Mouse (Mus musculus) left cerebral cortex, postnatal 10 days (tissue): ENCODE results near the gene Crybb3. TPM values are rescaled to one million over a fixed set of nuclear protein-coding genes. Genes with fewer than 3 reads are reported as not detected.
A peak's percentile ranks its signal among the peaks of the same experiment; 100 is the strongest.

Experiments used
- DNase-seq, 2 experiments: peaks; one replicate each; pipeline ENCODE4 v3.0.0; 2021 to 2022; ENCODE audit warnings: low spot score in 2 of 2, mixed read lengths in 1 of 2; ENCODE audit errors: extremely low spot score in 1 of 2
- intact Hi-C: fragments of 180-260 bp; cut with DNase I; formaldehyde crosslinking; loops from one replicate; pipeline ENCODE4 v1.15.1; 2025
- total RNA-seq, 2 experiments: library from RNA; stranded (reverse); gene quantifications; 2 replicates each; pipeline ENCODE4 v1.2.3; 2021

The Crybb3 gene
- total RNA-seq, 2 experiments from 2014 or later, result 1.6 to 3.4 TPM

- no peak for DNase-seq
- intact Hi-C loops, result no loop called here
These were observed 26.3 kb upstream of the Crybb3 start for GRCm38 (mm10) chr5:113107709-113108108.

GRCm38 (mm10) chr5:113106594-113106993, 25.2 kb upstream of the Crybb3 start:
- intact Hi-C loops, result no loop called here
- no peak for DNase-seq

- intact Hi-C loops, result no loop called here
- DNase-seq, result no peak
These were observed 24.1 kb upstream of the Crybb3 start for GRCm38 (mm10) chr5:113105481-113105880.

GRCm38 (mm10) chr5:113105035-113105434, 23.7 kb upstream of the Crybb3 start:
- intact Hi-C loops, result no loop called here
- DNase-seq, result no peak

- DNase-seq, result no peak
- intact Hi-C loops, result loop anchor here (5.0 kb wide), 1 partner anchor 35 kb away; no protein-coding TSS in a partner anchor
These were observed 21.1 kb upstream of the Crybb3 start for GRCm38 (mm10) chr5:113102455-113102854.

- no peak for DNase-seq
- intact Hi-C loops, result loop anchor here (5.0 kb wide), 1 partner anchor 36 kb away; no protein-coding TSS in a partner anchor
These were observed 20.1 kb upstream of the Crybb3 start for GRCm38 (mm10) chr5:113101457-113101856.

- no peak for DNase-seq
- intact Hi-C loops, result loop anchor here (5.0 kb wide), 1 partner anchor 37 kb away; no protein-coding TSS in a partner anchor
These were observed 19.0 kb upstream of the Crybb3 start for GRCm38 (mm10) chr5:113100422-113100821.

- DNase-seq, result peak; percentile 87 to 92
- intact Hi-C loops, result loop anchor here (2.0 to 5.0 kb wide), 2 partner anchors 55 to 128 kb away; partner anchors contain the start of gene Tmem211
These were observed 18.2 kb upstream of the Crybb3 start for GRCm38 (mm10) chr5:113099546-113099945.

- intact Hi-C loops, result loop anchor here (5.0 kb wide), 1 partner anchor 130 kb away; the partner anchor contains the start of gene Tmem211
- no peak for DNase-seq
These were observed 16.2 kb upstream of the Crybb3 start for GRCm38 (mm10) chr5:113097551-113097950.

- no peak for DNase-seq
- intact Hi-C loops, result loop anchor here (5.0 kb wide), 1 partner anchor 132 kb away; the partner anchor contains the start of gene Tmem211
These were observed 14.1 kb upstream of the Crybb3 start for GRCm38 (mm10) chr5:113095456-113095855.

GRCm38 (mm10) chr5:113092406-113092805, 11.0 kb upstream of the Crybb3 start:
- DNase-seq, result no peak

GRCm38 (mm10) chr5:113091162-113091561, 9.8 kb upstream of the Crybb3 start:
- DNase-seq, result peak in 1 of 2 experiments; percentile 71
- intact Hi-C loops, result no loop called here

More at GRCm38 (mm10) chr5:113092406-113092805, 11.0 kb upstream of the Crybb3 start:
- intact Hi-C loops, result no loop called here

GRCm38 (mm10) chr5:113090750-113091149, 9.4 kb upstream of the Crybb3 start:
- intact Hi-C loops, result no loop called here
- peak in 1 of 2 experiments; percentile 58 for DNase-seq

GRCm38 (mm10) chr5:113090077-113090690, 8.8 kb upstream of the Crybb3 start:
- peak in 1 of 2 experiments; percentile 35 for DNase-seq
- intact Hi-C loops, result no loop called here

- intact Hi-C loops, result no loop called here
- DNase-seq, result no peak
These were observed 6.1 kb upstream of the Crybb3 start for GRCm38 (mm10) chr5:113087465-113087864.

GRCm38 (mm10) chr5:113086990-113087389, 5.6 kb upstream of the Crybb3 start:
- intact Hi-C loops, result no loop called here
- DNase-seq, result no peak

GRCm38 (mm10) chr5:113086439-113086838, 5.1 kb upstream of the Crybb3 start:
- DNase-seq, result no peak
- intact Hi-C loops, result no loop called here

- DNase-seq, result no peak
- intact Hi-C loops, result no loop called here
These were observed 4.5 kb upstream of the Crybb3 start for GRCm38 (mm10) chr5:113085931-113086330.

GRCm38 (mm10) chr5:113084309-113084708, 2.9 kb upstream of the Crybb3 start:
- intact Hi-C loops, result no loop called here
- DNase-seq, result peak in 1 of 2 experiments; percentile 14

GRCm38 (mm10) chr5:113082356-113083168, 1.2 kb upstream of the Crybb3 start:
- intact Hi-C loops, result no loop called here
- peak in 1 of 2 experiments; percentile 31 for DNase-seq
